Mouse (Mus musculus): ENCODE measurements around the gene Tmem88b. TPM values are rescaled to one million over a fixed set of nuclear protein-coding genes. Genes with fewer than 3 reads are reported as not detected.
A peak's percentile ranks its signal among the peaks of the same experiment; 100 is the strongest.

Gene Tmem88b
- polyA plus RNA-seq, 1 experiment from 2014 or later, result 0.49 TPM

GRCm38 (mm10) chr4:155785246-155785645, 428 bp downstream of the Tmem88b start:
- Histone ChIP-seq H3K4me1 (replicated peaks) (peaks cover 20% of the 10 kb centered on the region), H3K9me3 (no peaks in the 10 kb centered on the region), H3K36me3 (no peaks in the 10 kb centered on the region), H3K9ac (0 out of 2 replicates have a peak overlapping the region, but pooled peaks have one; percentile 19), H3K4me2 (peak overlapping the region; percentile 20; the same call in 1 of the 2 replicates), H3K4me3 (no peak overlapping the region), H3K27ac (no peak overlapping the region), H3K27me3 (no peaks in the 10 kb centered on the region)
- WGBS, result 83% methylated on average over 10 of the region's 10 CpGs
- ATAC-seq (ENCODE audit: low FRiP score), result no peak

- Histone ChIP-seq H3K27ac (peak overlapping the region; percentile 95), H3K4me3 (peak overlapping the region; percentile 63), H3K4me2 (peak overlapping the region; percentile 68), H3K4me1 (replicated peaks) (peaks cover 20% of the 10 kb centered on the region), H3K36me3 (no peaks in the 10 kb centered on the region), H3K27me3 (no peaks in the 10 kb centered on the region), H3K9me3 (no peaks in the 10 kb centered on the region), H3K9ac (peak overlapping the region; percentile 84)
- ATAC-seq (ENCODE audit: low FRiP score), result peak; percentile 86
- under 1% methylated on average over 52 of the region's 52 CpGs for WGBS
These were observed 1.5 kb downstream of the Tmem88b start for GRCm38 (mm10) chr4:155784081-155784701.

- WGBS, result 44% methylated on average over 16 of the region's 16 CpGs
- peak overlapping the region; percentile 84 for H3K9ac ChIP-seq
- 0 out of 2 replicates have a peak, but pooled peaks have one; percentile 18 for ATAC-seq (ENCODE audit: low FRiP score)
- peaks cover 20% of the 10 kb centered on the region for H3K4me1 ChIP-seq (replicated peaks)
- peak overlapping the region; percentile 95 for H3K27ac ChIP-seq
- no peaks in the 10 kb centered on the region for H3K36me3 ChIP-seq
- no peaks in the 10 kb centered on the region for H3K9me3 ChIP-seq
- H3K27me3 ChIP-seq, result no peaks in the 10 kb centered on the region
- peak overlapping the region; percentile 63 for H3K4me3 ChIP-seq
- peak overlapping the region; percentile 68 for H3K4me2 ChIP-seq
These were observed 2.1 kb downstream of the Tmem88b start for GRCm38 (mm10) chr4:155783486-155784080.

GRCm38 (mm10) chr4:155780895-155781294, 4.8 kb downstream of the Tmem88b start:
- no peak overlapping the region for H3K4me2 ChIP-seq

GRCm38 (mm10) chr4:155779498-155779897, 6.2 kb downstream of the Tmem88b start:
- Histone ChIP-seq H3K27ac (no peak overlapping the region), H3K4me3 (no peak overlapping the region), H3K4me1 (replicated peaks) (peaks cover 24% of the 10 kb centered on the region), H3K9me3 (no peaks in the 10 kb centered on the region), H3K36me3 (no peaks in the 10 kb centered on the region), H3K9ac (no peak overlapping the region), H3K4me2 (no peak overlapping the region), H3K27me3 (peaks cover 15% of the 10 kb centered on the region)
- ATAC-seq (ENCODE audit: low FRiP score), result no peak
- 83% methylated on average over 4 of the region's 4 CpGs for WGBS

More at GRCm38 (mm10) chr4:155780895-155781294, 4.8 kb downstream of the Tmem88b start:
- Histone ChIP-seq H3K27ac (peak overlapping the region; percentile 64; the same call in 1 of the 2 replicates), H3K9me3 (no peaks in the 10 kb centered on the region), H3K4me3 (no peak overlapping the region), H3K9ac (no peak overlapping the region), H3K36me3 (no peaks in the 10 kb centered on the region), H3K27me3 (peaks cover 4% of the 10 kb centered on the region), H3K4me1 (replicated peaks) (peaks cover 23% of the 10 kb centered on the region)
- ATAC-seq (ENCODE audit: low FRiP score), result no peak
- 39% methylated on average over 6 of the region's 6 CpGs for WGBS

- no peak overlapping the region for H3K4me2 ChIP-seq
- H3K9me3 ChIP-seq, result no peaks in the 10 kb centered on the region
- no peak overlapping the region for H3K4me3 ChIP-seq
- ATAC-seq (ENCODE audit: low FRiP score), result no peak
- H3K27ac ChIP-seq, result peak overlapping the region; percentile 12; the same call in 1 of the 2 replicates
- H3K9ac ChIP-seq, result no peak overlapping the region
- 89% methylated on average over 2 of the region's 2 CpGs for WGBS
- H3K27me3 ChIP-seq, result peaks cover 28% of the 10 kb centered on the region
- H3K4me1 ChIP-seq (replicated peaks), result peaks cover 29% of the 10 kb centered on the region
- H3K36me3 ChIP-seq, result no peaks in the 10 kb centered on the region
These were observed 7.9 kb downstream of the Tmem88b start for GRCm38 (mm10) chr4:155777816-155778215.

- Histone ChIP-seq H3K9ac (no peak overlapping the region), H3K27ac (no peak overlapping the region), H3K4me2 (no peak overlapping the region), H3K4me1 (replicated peaks) (peaks cover 29% of the 10 kb centered on the region), H3K9me3 (no peaks in the 10 kb centered on the region), H3K4me3 (no peak overlapping the region), H3K27me3 (peaks cover 38% of the 10 kb centered on the region), H3K36me3 (no peaks in the 10 kb centered on the region)
- no peak for ATAC-seq (ENCODE audit: low FRiP score)
- 30% methylated on average over 2 of the region's 2 CpGs for WGBS
These were observed 8.9 kb downstream of the Tmem88b start for GRCm38 (mm10) chr4:155776704-155777335.

GRCm38 (mm10) chr4:155775855-155776254, 9.8 kb downstream of the Tmem88b start:
- Histone ChIP-seq H3K27me3 (peaks cover 48% of the 10 kb centered on the region), H3K9ac (no peak overlapping the region), H3K4me3 (no peak overlapping the region), H3K36me3 (no peaks in the 10 kb centered on the region), H3K4me2 (no peak overlapping the region), H3K27ac (peak overlapping the region; percentile 53; the same call in 1 of the 2 replicates), H3K4me1 (replicated peaks) (peaks cover 29% of the 10 kb centered on the region), H3K9me3 (no peaks in the 10 kb centered on the region)
- 83% methylated on average over 3 of the region's 3 CpGs for WGBS
- ATAC-seq (ENCODE audit: low FRiP score), result no peak

GRCm38 (mm10) chr4:155774971-155775740, 10.5 kb downstream of the Tmem88b start:
- no peaks in the 10 kb centered on the region for H3K36me3 ChIP-seq
- ATAC-seq (ENCODE audit: low FRiP score), result no peak
- WGBS, result 67% methylated on average over 9 of the region's 9 CpGs
- peak overlapping the region; percentile 53 for H3K27ac ChIP-seq
- H3K4me1 ChIP-seq (replicated peaks), result peaks cover 34% of the 10 kb centered on the region
- peaks cover 52% of the 10 kb centered on the region for H3K27me3 ChIP-seq
- H3K9me3 ChIP-seq, result no peaks in the 10 kb centered on the region
- peak overlapping the region; percentile 67 for H3K9ac ChIP-seq
- H3K4me3 ChIP-seq, result peak overlapping the region; percentile 40
- peak overlapping the region; percentile 66 for H3K4me2 ChIP-seq

GRCm38 (mm10) chr4:155774280-155774754, 11.4 kb downstream of the Tmem88b start, which contains the start of gene Vwa1:
Gene Vwa1, minus strand, starts transcription at chr4:155774698.
- peaks cover 43% of the 10 kb centered on the region for H3K4me1 ChIP-seq (replicated peaks)
- WGBS, result 1% methylated on average over 35 of the region's 35 CpGs
- no peaks in the 10 kb centered on the region for H3K9me3 ChIP-seq
- peak within 1 kb of the TSS; percentile 66 for H3K4me2 ChIP-seq
- peak within 1 kb of the TSS; percentile 67 for H3K9ac ChIP-seq
- H3K27me3 ChIP-seq, result peaks cover 52% of the 10 kb centered on the region
- H3K36me3 ChIP-seq, result no peaks in the 10 kb centered on the region
- peak within 1 kb of the TSS; percentile 40 for H3K4me3 ChIP-seq
- ATAC-seq (ENCODE audit: low FRiP score), result peak; percentile 77
- peak within 1 kb of the TSS; percentile 53 for H3K27ac ChIP-seq

GRCm38 (mm10) chr4:155773335-155774078, 12.2 kb downstream of the Tmem88b start:
- Histone ChIP-seq H3K4me2 (peak overlapping the region; percentile 66), H3K27ac (0 out of 2 replicates have a peak overlapping the region, but pooled peaks have one; percentile 53), H3K4me3 (peak overlapping the region; percentile 40), H3K4me1 (replicated peaks) (peaks cover 43% of the 10 kb centered on the region), H3K9me3 (no peaks in the 10 kb centered on the region), H3K36me3 (no peaks in the 10 kb centered on the region), H3K27me3 (peaks cover 52% of the 10 kb centered on the region), H3K9ac (peak overlapping the region; percentile 67)
- 37% methylated on average over 5 of the region's 5 CpGs for WGBS
- no peak for ATAC-seq (ENCODE audit: low FRiP score)
